Mouse (Mus musculus) heart, embryonic 10.5 days (tissue): ENCODE results near the gene Olfr138. TPM values are rescaled to one million over a fixed set of nuclear protein-coding genes. Genes with fewer than 3 reads are reported as not detected.

ENCODE experiments used
- DNase-seq: peaks from one replicate; pipeline ENCODE4 v3.0.0-alpha.2; 2017; ENCODE audit warnings: low spot score
- H3K27ac ChIP-seq: fragments of 300-500 bp; sonication (generic); 2 replicates; pipeline ENCODE4 v1.5.1; 2016; ENCODE audit warnings: mild to moderate bottlenecking
- H3K27me3 ChIP-seq: fragments of 300-500 bp; sonication (generic); 2 replicates; pipeline ENCODE4 v1.6.1; 2016; ENCODE audit warnings: mild to moderate bottlenecking; ENCODE audit not compliant: poor library complexity, insufficient read depth, severe bottlenecking
- H3K36me3 ChIP-seq: fragments of 300-500 bp; sonication (generic); 2 replicates; pipeline ENCODE4 v1.6.1; 2016; ENCODE audit warnings: mild to moderate bottlenecking, moderate library complexity
- H3K4me1 ChIP-seq: fragments of 300-500 bp; sonication (generic); 2 replicates; pipeline ENCODE4 v1.6.1; 2016; ENCODE audit warnings: mild to moderate bottlenecking
- H3K4me3 ChIP-seq: fragments of 300-500 bp; sonication (generic); 2 replicates; pipeline ENCODE4 v1.5.1; 2016; ENCODE audit warnings: mild to moderate bottlenecking, moderate library complexity
- H3K9me3 ChIP-seq: fragments of 300-500 bp; sonication (generic); 2 replicates; pipeline ENCODE4 v1.6.1; 2016; ENCODE audit warnings: mild to moderate bottlenecking, moderate library complexity
- whole genome bisulfite sequencing: fragments of 180-500 bp; shearing (Covaris S2); methylation state at CpG from one replicate; pipeline ENCODE4 v1.1.7; 2016; 5-methylcytosine and 5-hydroxymethylcytosine counted together
- polyA plus RNA-seq: library from polyadenylated mRNA; unstranded; fragments of >200 nt; fragmentation: Nextera tagmentation; extraction: Ambion mirVana; gene quantifications from 2 replicates; pipeline ENCODE4 v1.2.1, GENCODE M21; 2016

Gene Olfr138
- polyA plus RNA-seq, result not detected in 2 replicates

- H3K9me3 ChIP-seq, result 0 out of 2 replicates have a peak, but pooled peaks cover 4% of the 10 kb centered on the region
- 71% methylated on average over 1 of the region's 1 CpGs for WGBS
- no peak for DNase-seq
Observed at GRCm38 (mm10) chr17:38260735-38261134, at the start of gene Olfr138. Olfr138 (plus strand) TSS chr17:38261035.

GRCm38 (mm10) chr17:38307470-38307869 lies 46.6 kb downstream of the Olfr138 start, which contains the start of gene Olfr137:
Olfr137 (minus strand) TSS chr17:38307570.
- H3K27me3 ChIP-seq, result no peaks in the 10 kb centered on the region
- DNase-seq, result no peak
- no peaks in the 10 kb centered on the region for H3K9me3 ChIP-seq
- no peaks in the 10 kb centered on the region for H3K36me3 ChIP-seq
- H3K4me3 ChIP-seq, result no peak within 1 kb of the TSS
- no peaks in the 10 kb centered on the region for H3K4me1 ChIP-seq
- no peak within 1 kb of the TSS for H3K27ac ChIP-seq

More at GRCm38 (mm10) chr17:38260735-38261134, at the start of gene Olfr138:
- Histone ChIP-seq H3K4me1 (no peaks in the 10 kb centered on the region), H3K27ac (no peak within 1 kb of the TSS), H3K36me3 (no peaks in the 10 kb centered on the region), H3K27me3 (no peaks in the 10 kb centered on the region), H3K4me3 (no peak within 1 kb of the TSS)

Other genes with a start within 250 kb of the Olfr138 start
- not detected in 2 replicates for gene Olfr129, start 201.0 kb upstream of the Olfr138 start, polyA plus RNA-seq
- gene Olfr130, start 197.1 kb upstream of the Olfr138 start, polyA plus RNA-seq, result not detected in 2 replicates
- not detected in 2 replicates for gene Olfr131, start 172.3 kb upstream of the Olfr138 start, polyA plus RNA-seq
- gene Olfr132, start 126.5 kb upstream of the Olfr138 start, polyA plus RNA-seq, result not detected in 2 replicates
- not detected in 2 replicates for gene Olfr133, start 115.8 kb upstream of the Olfr138 start, polyA plus RNA-seq
- gene Olfr134, start 89.6 kb upstream of the Olfr138 start, polyA plus RNA-seq, result not detected in 2 replicates
- gene Olfr135, start 56.7 kb upstream of the Olfr138 start, polyA plus RNA-seq, result not detected in 2 replicates
- not detected in 2 replicates for gene Olfr137, start 46.5 kb downstream of the Olfr138 start, polyA plus RNA-seq
- gene Olfr136, start 68.8 kb downstream of the Olfr138 start, polyA plus RNA-seq, result not detected in 2 replicates
- gene Esp36, start 159.2 kb downstream of the Olfr138 start, polyA plus RNA-seq, result not detected in 2 replicates